Mouse (Mus musculus) spleen, adult 2 months (tissue): ENCODE data around the gene Inpp4b.

ENCODE experiments used
- CTCF ChIP-seq: fragments of 200-500 bp; IDR thresholded peaks from 2 replicates; pipeline ENCODE4 v1.5.1; 2011; ENCODE audit warnings: mild to moderate bottlenecking, inconsistent platforms; ENCODE audit not compliant: insufficient read depth, insufficient read length, insufficient replicate concordance; ENCODE audit errors: extremely low read depth
- POLR2A ChIP-seq: fragments of 200-500 bp; IDR thresholded peaks from 2 replicates; pipeline ENCODE4 v1.6.1; 2011; ENCODE audit warnings: low read depth, low read length, inconsistent platforms

- no peak for TF ChIP-seq POLR2A
- TF ChIP-seq CTCF = no peak
Measured at GRCm38 (mm10) chr8:81792649-81793048, 450.3 kb downstream of the Inpp4b start.
